ENCODE assay signal across 17 mouse cellular contexts in genomic region chr4:118351828-118352227, GRCm38 (mm10). TPM values are rescaled to one million over a fixed set of nuclear protein-coding genes. Genes with fewer than 3 reads are reported as not detected.
A peak's percentile ranks its signal among the peaks of the same experiment; 100 is the strongest.
DNase-seq lines count a peak whose midpoint lies in the region; ATAC-seq and TF ChIP-seq lines count a peak whose summit lies in the region.
"Had no signal": no experiment of that assay in that cellular context is flagged by ENCODE, and none has a peak within 500 bp of the region (broad histone marks: within the 10 kb centered on the region; RNA-seq: fewer than 3 reads in every experiment).

No protein-coding gene starts in this region.

- no peak overlapping the region for H3K4me2 ChIP-seq in forebrain, embryonic 16.5 days (ENCODE audit: low read length)
- no peak overlapping the region for H3K4me2 ChIP-seq in forebrain, embryonic 11.5 days (ENCODE audit: low read depth, low read length, severe bottlenecking)
- H3K4me2 ChIP-seq: embryonic facial prominence, embryonic 13.5 days; heart, embryonic 12.5 days; hindbrain, embryonic 15.5 days had no signal

- intact Hi-C loops in left cerebral cortex, postnatal 25 days (cut with DNase I) = no loop called here
- intact Hi-C loops in left cerebral cortex, postnatal 10 days (cut with DNase I) = no loop called here

- H3K9me3 ChIP-seq in forebrain, embryonic 16.5 days (ENCODE audit: control insufficient read depth, low read length) = no peaks in the 10 kb centered on the region
- no peaks in the 10 kb centered on the region for H3K9me3 ChIP-seq in forebrain, embryonic 11.5 days (ENCODE audit: control insufficient read depth, low read length)
- H3K9me3 ChIP-seq: embryonic facial prominence, embryonic 13.5 days; heart, embryonic 12.5 days; hindbrain, embryonic 15.5 days had no signal

- no peak for TF ChIP-seq POLR2A in cortical plate, adult 2 months (IDR thresholded peaks at IDR 0.05; ENCODE audit: extremely low read depth, insufficient read depth, low read length)

- ATAC-seq in forebrain, embryonic 16.5 days = peak; percentile 14; the same call in 1 of the 2 replicates
- no peak for ATAC-seq in forebrain, embryonic 11.5 days (replicated peaks; ENCODE audit: low FRiP score)
- ATAC-seq: intestine, postnatal 0 days had no signal

- TF ChIP-seq CTCF in cortical plate, adult 2 months (IDR thresholded peaks at IDR 0.05; ENCODE audit: extremely low read depth, insufficient read depth, low read length) = no peak

- no peak overlapping the region for H3K4me3 ChIP-seq in forebrain, embryonic 16.5 days (replicated peaks; ENCODE audit: low read length)
- no peak overlapping the region for H3K4me3 ChIP-seq in forebrain, embryonic 11.5 days (ENCODE audit: low read depth, low read length)
- H3K4me3 ChIP-seq in cortical plate, adult 2 months (ENCODE audit: insufficient read depth, low read length) = no peak overlapping the region
- H3K4me3 ChIP-seq: embryonic facial prominence, embryonic 13.5 days; gastrocnemius, adult 2 months; heart, embryonic 12.5 days; hindbrain, embryonic 15.5 days had no signal

- no peak overlapping the region for H3K27ac ChIP-seq in forebrain, embryonic 16.5 days (ENCODE audit: low read length)
- H3K27ac ChIP-seq in forebrain, embryonic 11.5 days (ENCODE audit: low read depth, low read length) = no peak overlapping the region
- peak overlapping the region; percentile 28; the same call in 1 of the 2 replicates for H3K27ac ChIP-seq in cortical plate, adult 2 months (ENCODE audit: insufficient read depth, low read length)
- H3K27ac ChIP-seq: embryonic facial prominence, embryonic 13.5 days; gastrocnemius, adult 2 months; hindbrain, embryonic 15.5 days had no signal

- H3K36me3 ChIP-seq in forebrain, embryonic 16.5 days (ENCODE audit: control insufficient read depth, insufficient read depth) = no peaks in the 10 kb centered on the region
- H3K36me3 ChIP-seq in forebrain, embryonic 11.5 days (ENCODE audit: control insufficient read depth, insufficient read depth, low read length) = no peaks in the 10 kb centered on the region
- H3K36me3 ChIP-seq: embryonic facial prominence, embryonic 13.5 days; heart, embryonic 12.5 days; hindbrain, embryonic 15.5 days had no signal

- DNase-seq in forebrain, embryonic 11.5 days (ENCODE audit: low spot score) = no peak
- peak; percentile 34 to 72 for DNase-seq in left cerebral cortex, postnatal 25 days (ENCODE audit: low spot score in 2 of 2)
- DNase-seq in left cerebral cortex, postnatal 10 days (ENCODE audit: extremely low spot score in 1 of 2, low spot score in 2 of 2) = no peak
- no peak for DNase-seq in cerebellum, postnatal 10 days
- DNase-seq: adrenal gland, adult 2 months; adrenal gland, postnatal 25 days; cerebellum, adult 11 months; cerebellum, adult 8-10 months; cerebellum, postnatal 25 days; gastrocnemius, adult 2 months; gastrocnemius, postnatal 25 days had no signal

- peaks cover 14% of the 10 kb centered on the region for H3K4me1 ChIP-seq in forebrain, embryonic 16.5 days (replicated peaks; ENCODE audit: control insufficient read depth, insufficient read depth, low read length)
- no peaks in the 10 kb centered on the region for H3K4me1 ChIP-seq in forebrain, embryonic 11.5 days (replicated peaks; ENCODE audit: control insufficient read depth, insufficient read depth, low read length)
- peaks cover 7% of the 10 kb centered on the region; the same call in 1 of the 2 replicates for H3K4me1 ChIP-seq in cortical plate, adult 2 months (ENCODE audit: control insufficient read depth, insufficient read depth, low read length)
- H3K4me1 ChIP-seq: hindbrain, embryonic 15.5 days had no signal

- 68% methylated on average over 3 of the region's 3 CpGs for WGBS in forebrain, embryonic 16.5 days
- 87% methylated on average over 3 of the region's 3 CpGs for WGBS in forebrain, embryonic 11.5 days

- H3K9ac ChIP-seq in forebrain, embryonic 16.5 days (replicated peaks; ENCODE audit: low read depth, low read length) = no peak overlapping the region
- no peak overlapping the region for H3K9ac ChIP-seq in forebrain, embryonic 11.5 days (ENCODE audit: low read length)
- H3K9ac ChIP-seq: embryonic facial prominence, embryonic 13.5 days; heart, embryonic 12.5 days; hindbrain, embryonic 15.5 days had no signal

- no peaks in the 10 kb centered on the region for H3K27me3 ChIP-seq in forebrain, embryonic 16.5 days (replicated peaks; ENCODE audit: control insufficient read depth, insufficient read depth, low read length)
- H3K27me3 ChIP-seq in forebrain, embryonic 11.5 days (ENCODE audit: control insufficient read depth, insufficient read depth, low read length) = no peaks in the 10 kb centered on the region
- H3K27me3 ChIP-seq: embryonic facial prominence, embryonic 13.5 days; heart, embryonic 12.5 days; hindbrain, embryonic 15.5 days had no signal

RNA-seq across cellular contexts. Expression of gene Szt2, which starts 57.2 kb away (rescaled TPM):
- 10.2 and 11.6 TPM in 2 replicates for polyA plus RNA-seq in forebrain, embryonic 16.5 days (2015; fragmentation: Nextera tagmentation; extraction: Ambion mirVana)
- 14.1 and 18.3 TPM in 2 replicates for polyA plus RNA-seq in forebrain, embryonic 11.5 days (2014; fragmentation: Nextera tagmentation; extraction: Ambion mirVana)
- 10 to 100 TPM; 30.6 to 43.8 TPM for total RNA-seq in left cerebral cortex, postnatal 25 days (2021)
- 10 to 100 TPM; 36.1 to 36.6 TPM for total RNA-seq in left cerebral cortex, postnatal 10 days (2021)
- polyA plus RNA-seq in cortical plate, adult 2 months (2012; rRNA removed) = 33.4 and 38.6 TPM in 2 replicates

RNA-seq across cellular contexts. Expression of gene Med8, which starts 57.3 kb away (rescaled TPM):
- 113 and 116 TPM in 2 replicates for polyA plus RNA-seq in forebrain, embryonic 16.5 days (2015; fragmentation: Nextera tagmentation; extraction: Ambion mirVana)
- 152 and 155 TPM in 2 replicates for polyA plus RNA-seq in forebrain, embryonic 11.5 days (2014; fragmentation: Nextera tagmentation; extraction: Ambion mirVana)
- total RNA-seq in left cerebral cortex, postnatal 25 days (2021) = 10 to 100 TPM; 58.8 to 63.1 TPM
- total RNA-seq in left cerebral cortex, postnatal 10 days (2021) = 10 to 100 TPM; 67.9 to 72.2 TPM
- polyA plus RNA-seq in cortical plate, adult 2 months (2012; rRNA removed) = 58.6 and 59.8 TPM in 2 replicates

Comparison
In these comparisons a context has a peak if more than half of its experiments do, and no peak if none do; other contexts are left out.
1. DNase-seq: peak in left cerebral cortex, postnatal 25 days (2 of 2); none in forebrain, embryonic 11.5 days (single experiment), left cerebral cortex, postnatal 10 days (0 of 2) and cerebellum, postnatal 10 days (0 of 2).